Mouse (Mus musculus): ENCODE data around the gene Oit1. TPM values are rescaled to one million over a fixed set of nuclear protein-coding genes. Genes with fewer than 3 reads are reported as not detected.

Oit1 gene
- total RNA-seq, 1 experiment = 0.36 TPM

DNA sequence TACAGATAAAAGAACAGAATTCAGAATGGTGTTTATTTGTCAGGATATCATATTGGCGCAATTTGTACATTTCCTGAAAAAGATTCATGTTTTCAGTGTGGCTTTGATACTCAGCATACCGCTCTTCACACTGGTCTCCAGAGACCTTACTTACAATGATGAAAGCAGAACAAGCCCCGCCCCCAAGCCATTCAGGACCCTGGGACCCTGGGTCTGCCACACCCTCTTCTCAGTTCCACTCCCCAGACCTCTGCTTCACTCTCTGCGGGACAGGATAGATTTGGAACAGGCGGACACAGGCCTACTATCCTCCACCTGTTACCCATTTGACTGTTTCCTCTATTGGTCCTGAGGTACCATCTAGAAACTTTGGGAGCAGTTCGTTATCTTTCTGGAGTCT is 27.4 kb upstream of the Oit1 start:
- TF ChIP-seq ZNF384 (IDR thresholded peaks at IDR 0.05; ENCODE audit: low read depth, low read length) = no peak
- no peak for TF ChIP-seq ZC3H11A (IDR thresholded peaks at IDR 0.05; ENCODE audit: borderline replicate concordance, low read depth, low read length)
- no peak for TF ChIP-seq MAFK (IDR thresholded peaks at IDR 0.05; ENCODE audit: insufficient read depth, low read depth, low read length)
- TF ChIP-seq HCFC1 (IDR thresholded peaks at IDR 0.05; ENCODE audit: borderline replicate concordance, insufficient read depth, low read length) = no peak
- no peak for TF ChIP-seq CHD2 (IDR thresholded peaks at IDR 0.05; ENCODE audit: low read depth, low read length)
- DNase-seq (ENCODE audit: low read depth, low spot score) = peak; percentile 72
- Histone ChIP-seq H3K9ac (ENCODE audit: insufficient read depth, low read depth, low read length, poor library complexity, severe bottlenecking) (no peak overlapping the region), H3K4me3 (ENCODE audit: insufficient read depth in 1 of 2, low read depth in 1 of 2, low read length in 2 of 2, poor library complexity in 1 of 2, severe bottlenecking in 1 of 2) (no peak overlapping the region), H3K36me3 (ENCODE audit: control insufficient read depth, insufficient read depth, low read length, poor library complexity, severe bottlenecking) (no peaks in the 10 kb centered on the region), H3K4me1 (ENCODE audit: control insufficient read depth in 2 of 2, insufficient read depth in 2 of 2, low read length in 2 of 2, poor library complexity in 1 of 2) (peaks cover 17 to 23% of the 10 kb centered on the region in 2 experiments), H3K27ac (ENCODE audit: insufficient read depth, low read depth, low read length, poor library complexity, severe bottlenecking) (no peak overlapping the region), H3K9me3 (ENCODE audit: control insufficient read depth, insufficient read depth, low read depth, low read length) (no peaks in the 10 kb centered on the region)
- in situ Hi-C loops (cut with MboI; ENCODE audit: low sequenced_read_pairs in 2 of 2, unreplicated experiment in 2 of 2) = no loop called here

DNA sequence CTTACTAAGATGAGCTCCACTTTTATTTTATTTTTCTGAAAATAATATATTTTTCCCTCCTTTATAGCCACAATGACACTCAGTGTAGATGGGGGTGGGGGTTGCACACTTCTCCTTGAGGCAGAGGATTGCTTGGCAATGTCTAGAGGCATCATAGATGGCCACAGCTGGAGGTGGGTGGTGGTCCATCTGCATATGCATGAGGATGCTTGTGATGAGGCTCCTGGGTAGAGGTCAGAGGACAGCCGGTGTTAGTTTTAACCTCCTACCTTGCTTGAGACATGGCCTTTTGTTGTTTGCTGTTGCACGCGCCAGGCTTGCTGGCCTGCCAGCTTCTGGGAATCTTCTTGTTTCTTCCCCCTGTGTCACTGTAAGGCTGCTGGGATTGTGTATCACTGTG is 24.8 kb upstream of the Oit1 start:
- in situ Hi-C loops (cut with MboI; ENCODE audit: low sequenced_read_pairs in 2 of 2, unreplicated experiment in 2 of 2) = no loop called here
- Histone ChIP-seq H3K9me3 (ENCODE audit: control insufficient read depth, insufficient read depth, low read depth, low read length) (no peaks in the 10 kb centered on the region), H3K27ac (ENCODE audit: insufficient read depth, low read depth, low read length, poor library complexity, severe bottlenecking) (peak overlapping the region; percentile 65), H3K4me1 (ENCODE audit: control insufficient read depth in 2 of 2, insufficient read depth in 2 of 2, low read length in 2 of 2, poor library complexity in 1 of 2) (peaks cover 17 to 23% of the 10 kb centered on the region in 2 experiments), H3K4me3 (ENCODE audit: insufficient read depth in 1 of 2, low read depth in 1 of 2, low read length in 2 of 2, poor library complexity in 1 of 2, severe bottlenecking in 1 of 2) (no peak overlapping the region), H3K9ac (ENCODE audit: insufficient read depth, low read depth, low read length, poor library complexity, severe bottlenecking) (peak overlapping the region; percentile 25; the same call in 1 of the 2 replicates), H3K36me3 (ENCODE audit: control insufficient read depth, insufficient read depth, low read length, poor library complexity, severe bottlenecking) (no peaks in the 10 kb centered on the region)
- no peak for TF ChIP-seq ZC3H11A (IDR thresholded peaks at IDR 0.05; ENCODE audit: borderline replicate concordance, low read depth, low read length)
- 0 out of 2 replicates have a peak, but pooled peaks have one; percentile 38 for TF ChIP-seq CHD2 (IDR thresholded peaks at IDR 0.05; ENCODE audit: low read depth, low read length)
- DNase-seq (ENCODE audit: low read depth, low spot score) = peak; percentile 57

DNA sequence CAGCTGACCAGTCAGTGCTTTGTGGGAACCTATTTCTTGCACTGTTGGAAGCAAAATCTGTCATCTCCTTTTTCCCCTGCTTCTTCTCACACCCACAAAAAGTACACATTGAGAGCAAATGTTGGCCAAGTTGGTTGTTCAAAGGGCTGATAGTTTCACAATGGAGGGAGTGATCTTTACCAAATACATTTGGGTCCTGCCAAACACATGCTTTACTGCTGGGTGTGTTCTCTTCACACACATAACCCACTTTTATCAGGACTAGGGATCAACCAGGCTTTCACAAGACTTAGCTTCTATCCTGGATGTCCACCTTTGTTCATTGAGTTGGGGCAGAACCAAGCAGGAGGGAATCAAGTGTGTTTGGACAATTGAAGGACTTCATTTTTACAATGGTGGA is 20.0 kb upstream of the Oit1 start:
- H3K9me3 ChIP-seq (ENCODE audit: control insufficient read depth, insufficient read depth, low read depth, low read length) = no peaks in the 10 kb centered on the region
- DNase-seq (ENCODE audit: low read depth, low spot score) = no peak
- H3K4me3 ChIP-seq (ENCODE audit: insufficient read depth in 1 of 2, low read depth in 1 of 2, low read length in 2 of 2, poor library complexity in 1 of 2, severe bottlenecking in 1 of 2) = no peak overlapping the region
- no peak for TF ChIP-seq ZNF384 (IDR thresholded peaks at IDR 0.05; ENCODE audit: low read depth, low read length)
- no peak for TF ChIP-seq HCFC1 (IDR thresholded peaks at IDR 0.05; ENCODE audit: borderline replicate concordance, insufficient read depth, low read length)
- TF ChIP-seq ZC3H11A (IDR thresholded peaks at IDR 0.05; ENCODE audit: borderline replicate concordance, low read depth, low read length) = no peak
- no peak for TF ChIP-seq MAFK (IDR thresholded peaks at IDR 0.05; ENCODE audit: insufficient read depth, low read depth, low read length)
- TF ChIP-seq CHD2 (IDR thresholded peaks at IDR 0.05; ENCODE audit: low read depth, low read length) = no peak
- in situ Hi-C loops (cut with MboI; ENCODE audit: low sequenced_read_pairs in 2 of 2, unreplicated experiment in 2 of 2) = no loop called here
- peaks cover 6 to 11% of the 10 kb centered on the region in 2 experiments; a peak in 3 of 4 replicates for H3K4me1 ChIP-seq (ENCODE audit: control insufficient read depth in 2 of 2, insufficient read depth in 2 of 2, low read length in 2 of 2, poor library complexity in 1 of 2)
- H3K36me3 ChIP-seq (ENCODE audit: control insufficient read depth, insufficient read depth, low read length, poor library complexity, severe bottlenecking) = no peaks in the 10 kb centered on the region
- no peak overlapping the region for H3K27ac ChIP-seq (ENCODE audit: insufficient read depth, low read depth, low read length, poor library complexity, severe bottlenecking)
- H3K9ac ChIP-seq (ENCODE audit: insufficient read depth, low read depth, low read length, poor library complexity, severe bottlenecking) = no peak overlapping the region

DNA sequence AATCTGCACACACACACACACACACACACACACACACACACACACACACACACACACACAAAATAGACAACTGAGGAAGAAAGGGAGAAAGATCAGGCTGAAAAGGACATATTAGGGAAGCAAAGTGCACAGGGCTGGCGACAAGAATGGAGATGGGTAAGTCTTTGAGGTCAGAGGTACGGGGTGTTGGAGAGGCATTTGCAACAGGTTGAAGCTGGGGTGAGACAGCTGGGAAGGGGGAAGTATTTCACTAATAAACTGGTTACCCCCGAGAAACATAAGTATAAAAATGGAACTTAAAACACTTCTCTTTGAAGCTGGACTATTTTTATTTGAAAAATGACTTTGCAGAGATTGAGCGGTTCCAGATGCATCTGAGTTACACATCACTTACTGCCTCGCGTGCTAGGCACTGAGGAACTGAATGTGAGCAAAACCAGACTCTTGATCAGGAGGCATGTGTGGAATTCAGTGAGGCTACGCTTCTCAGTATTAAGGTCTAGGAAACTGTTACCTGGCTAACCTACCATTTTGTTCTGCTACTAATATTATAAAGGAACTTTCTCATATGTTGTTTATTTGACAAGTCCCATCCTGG is 17.2 kb upstream of the Oit1 start:
- no peak for TF ChIP-seq ZNF384 (IDR thresholded peaks at IDR 0.05; ENCODE audit: low read depth, low read length)
- TF ChIP-seq MAFK (IDR thresholded peaks at IDR 0.05; ENCODE audit: insufficient read depth, low read depth, low read length) = no peak
- no peak for TF ChIP-seq CHD2 (IDR thresholded peaks at IDR 0.05; ENCODE audit: low read depth, low read length)
- TF ChIP-seq ZC3H11A (IDR thresholded peaks at IDR 0.05; ENCODE audit: borderline replicate concordance, low read depth, low read length) = no peak
- no peak for TF ChIP-seq HCFC1 (IDR thresholded peaks at IDR 0.05; ENCODE audit: borderline replicate concordance, insufficient read depth, low read length)
- H3K27ac ChIP-seq (ENCODE audit: insufficient read depth, low read depth, low read length, poor library complexity, severe bottlenecking) = no peak overlapping the region
- H3K36me3 ChIP-seq (ENCODE audit: control insufficient read depth, insufficient read depth, low read length, poor library complexity, severe bottlenecking) = no peaks in the 10 kb centered on the region
- no peak overlapping the region for H3K9ac ChIP-seq (ENCODE audit: insufficient read depth, low read depth, low read length, poor library complexity, severe bottlenecking)
- no peak overlapping the region for H3K4me3 ChIP-seq (ENCODE audit: insufficient read depth in 1 of 2, low read depth in 1 of 2, low read length in 2 of 2, poor library complexity in 1 of 2, severe bottlenecking in 1 of 2)
- DNase-seq (ENCODE audit: low read depth, low spot score) = no peak
- peaks cover 0 to 2% of the 10 kb centered on the region in 2 experiments; a peak in 1 of 4 replicates for H3K4me1 ChIP-seq (ENCODE audit: control insufficient read depth in 2 of 2, insufficient read depth in 2 of 2, low read length in 2 of 2, poor library complexity in 1 of 2)
- in situ Hi-C loops (cut with MboI; ENCODE audit: low sequenced_read_pairs in 2 of 2, unreplicated experiment in 2 of 2) = no loop called here
- H3K9me3 ChIP-seq (ENCODE audit: control insufficient read depth, insufficient read depth, low read depth, low read length) = no peaks in the 10 kb centered on the region
